27 mouse cellular contexts compared by ENCODE assay signal in genomic region chr14:36731095-36731494, GRCm38 (mm10).
DNase-seq lines count a peak whose midpoint lies in the region; ATAC-seq and TF ChIP-seq lines count a peak whose summit lies in the region.
"Had no signal": no experiment of that assay in that cellular context is flagged by ENCODE, and none has a peak within 500 bp of the region (broad histone marks: within the 10 kb centered on the region; RNA-seq: fewer than 3 reads in every experiment).

No protein-coding gene starts in this region.

- no peak overlapping the region for H3K9ac ChIP-seq in forebrain, embryonic 13.5 days
- H3K9ac ChIP-seq in forebrain, embryonic 16.5 days (replicated peaks; ENCODE audit: low read depth, low read length) = no peak overlapping the region
- no peak overlapping the region for H3K9ac ChIP-seq in forebrain, embryonic 12.5 days
- H3K9ac ChIP-seq in midbrain, embryonic 15.5 days = no peak overlapping the region
- no peak overlapping the region for H3K9ac ChIP-seq in midbrain, postnatal 0 days (replicated peaks; ENCODE audit: low read length, poor library complexity, severe bottlenecking)
- H3K9ac ChIP-seq: embryonic facial prominence, embryonic 13.5 days; heart, embryonic 13.5 days; hindbrain, embryonic 14.5 days had no signal

- no peaks in the 10 kb centered on the region for H3K36me3 ChIP-seq in forebrain, embryonic 13.5 days (ENCODE audit: poor library complexity, severe bottlenecking)
- H3K36me3 ChIP-seq in forebrain, embryonic 10.5 days (replicated peaks) = no peaks in the 10 kb centered on the region
- H3K36me3 ChIP-seq in forebrain, embryonic 16.5 days (ENCODE audit: control insufficient read depth, insufficient read depth) = no peaks in the 10 kb centered on the region
- no peaks in the 10 kb centered on the region for H3K36me3 ChIP-seq in forebrain, embryonic 12.5 days (replicated peaks)
- no peaks in the 10 kb centered on the region for H3K36me3 ChIP-seq in midbrain, embryonic 15.5 days (replicated peaks)
- no peaks in the 10 kb centered on the region for H3K36me3 ChIP-seq in midbrain, postnatal 0 days (ENCODE audit: insufficient read depth, low read length)
- H3K36me3 ChIP-seq: embryonic facial prominence, embryonic 13.5 days; G1E; heart, embryonic 10.5 days; heart, embryonic 13.5 days had no signal

- ATAC-seq in forebrain, embryonic 13.5 days = 0 out of 2 replicates have a peak, but pooled peaks have one; percentile 16
- ATAC-seq in forebrain, embryonic 16.5 days = peak; percentile 38; the same call in 1 of the 2 replicates
- ATAC-seq in forebrain, embryonic 12.5 days (ENCODE audit: low FRiP score) = no peak
- ATAC-seq in midbrain, embryonic 15.5 days (replicated peaks) = peak; percentile 54; the same call in 1 of the 2 replicates
- ATAC-seq in midbrain, postnatal 0 days (ENCODE audit: low FRiP score) = no peak; the same call in 1 of the 2 replicates
- no peak for ATAC-seq in megakaryocyte, adult 5-6 weeks (ENCODE audit: poor library complexity, severe bottlenecking)
- ATAC-seq: hindbrain, postnatal 0 days; inflammation-experienced regulatory T-cells, adult 6 months; intestine, embryonic 16.5 days; Patski had no signal

- 83% methylated on average over 8 of the region's 8 CpGs for WGBS in forebrain, embryonic 13.5 days
- 85% methylated on average over 8 of the region's 8 CpGs for WGBS in forebrain, embryonic 10.5 days
- 83% methylated on average over 8 of the region's 8 CpGs for WGBS in forebrain, embryonic 16.5 days
- 85% methylated on average over 8 of the region's 8 CpGs for WGBS in forebrain, embryonic 12.5 days
- 73% methylated on average over 8 of the region's 8 CpGs for WGBS in midbrain, embryonic 15.5 days
- 70% methylated on average over 8 of the region's 8 CpGs for WGBS in midbrain, postnatal 0 days

- no peaks in the 10 kb centered on the region for H3K4me1 ChIP-seq in forebrain, embryonic 13.5 days
- no peaks in the 10 kb centered on the region for H3K4me1 ChIP-seq in forebrain, embryonic 10.5 days
- no peaks in the 10 kb centered on the region; the same call in 1 of the 2 replicates for H3K4me1 ChIP-seq in forebrain, embryonic 16.5 days (replicated peaks; ENCODE audit: control insufficient read depth, insufficient read depth, low read length)
- no peaks in the 10 kb centered on the region for H3K4me1 ChIP-seq in forebrain, embryonic 12.5 days
- no peaks in the 10 kb centered on the region for H3K4me1 ChIP-seq in midbrain, embryonic 15.5 days
- no peaks in the 10 kb centered on the region for H3K4me1 ChIP-seq in midbrain, postnatal 0 days (ENCODE audit: insufficient read depth, low read length)
- H3K4me1 ChIP-seq: embryonic facial prominence, embryonic 13.5 days; heart, embryonic 10.5 days; heart, embryonic 13.5 days had no signal

- TF ChIP-seq CTCF in midbrain, postnatal 0 days (IDR thresholded peaks at IDR 0.05) = no peak

- no peak overlapping the region for H3K27ac ChIP-seq in forebrain, embryonic 13.5 days
- no peak overlapping the region for H3K27ac ChIP-seq in forebrain, embryonic 10.5 days
- no peak overlapping the region for H3K27ac ChIP-seq in forebrain, embryonic 16.5 days (ENCODE audit: low read length)
- H3K27ac ChIP-seq in forebrain, embryonic 12.5 days = no peak overlapping the region
- no peak overlapping the region for H3K27ac ChIP-seq in midbrain, embryonic 15.5 days
- H3K27ac ChIP-seq in midbrain, postnatal 0 days (ENCODE audit: low read depth, low read length) = no peak overlapping the region
- H3K27ac ChIP-seq: embryonic facial prominence, embryonic 13.5 days; heart, adult 2 months; heart, embryonic 10.5 days; heart, embryonic 13.5 days; hindbrain, embryonic 14.5 days; hindbrain, postnatal 0 days had no signal

- H3K9me3 ChIP-seq in forebrain, embryonic 13.5 days (replicated peaks) = no peaks in the 10 kb centered on the region
- H3K9me3 ChIP-seq in forebrain, embryonic 10.5 days = no peaks in the 10 kb centered on the region
- H3K9me3 ChIP-seq in forebrain, embryonic 16.5 days (ENCODE audit: control insufficient read depth, low read length) = no peaks in the 10 kb centered on the region
- H3K9me3 ChIP-seq in forebrain, embryonic 12.5 days = no peaks in the 10 kb centered on the region
- no peaks in the 10 kb centered on the region for H3K9me3 ChIP-seq in midbrain, embryonic 15.5 days
- H3K9me3 ChIP-seq in midbrain, postnatal 0 days (ENCODE audit: low read length) = no peaks in the 10 kb centered on the region
- H3K9me3 ChIP-seq: embryonic facial prominence, embryonic 13.5 days; G1E; heart, embryonic 10.5 days; heart, embryonic 13.5 days had no signal

- H3K27me3 ChIP-seq in forebrain, embryonic 13.5 days = no peaks in the 10 kb centered on the region
- H3K27me3 ChIP-seq in forebrain, embryonic 10.5 days (ENCODE audit: poor library complexity, severe bottlenecking) = no peaks in the 10 kb centered on the region
- no peaks in the 10 kb centered on the region for H3K27me3 ChIP-seq in forebrain, embryonic 16.5 days (replicated peaks; ENCODE audit: control insufficient read depth, insufficient read depth, low read length)
- H3K27me3 ChIP-seq in forebrain, embryonic 12.5 days = no peaks in the 10 kb centered on the region
- no peaks in the 10 kb centered on the region for H3K27me3 ChIP-seq in midbrain, embryonic 15.5 days (replicated peaks)
- no peaks in the 10 kb centered on the region for H3K27me3 ChIP-seq in midbrain, postnatal 0 days (ENCODE audit: insufficient read depth, low read length)
- H3K27me3 ChIP-seq: embryonic facial prominence, embryonic 13.5 days; heart, embryonic 13.5 days; Patski had no signal

- no peak overlapping the region for H3K4me2 ChIP-seq in forebrain, embryonic 13.5 days
- H3K4me2 ChIP-seq in forebrain, embryonic 16.5 days (ENCODE audit: low read length) = no peak overlapping the region
- H3K4me2 ChIP-seq in forebrain, embryonic 12.5 days = no peak overlapping the region
- H3K4me2 ChIP-seq in midbrain, embryonic 15.5 days = no peak overlapping the region
- no peak overlapping the region for H3K4me2 ChIP-seq in midbrain, postnatal 0 days (ENCODE audit: low read depth, low read length, poor library complexity, severe bottlenecking)
- H3K4me2 ChIP-seq: embryonic facial prominence, embryonic 13.5 days; heart, embryonic 13.5 days; hindbrain, embryonic 14.5 days had no signal

- no peak for DNase-seq in forebrain, embryonic 10.5 days (ENCODE audit: extremely low spot score, low spot score)
- no peak for DNase-seq in midbrain, postnatal 0 days (ENCODE audit: low spot score)
- DNase-seq: adrenal gland, postnatal 10 days; adrenal gland, postnatal 36 days; B cell, adult 2 months; cerebellum, adult 11 months; cerebellum, adult 2 months; cerebellum, adult 9-11 months; cerebellum, postnatal 25 days; gastrocnemius, postnatal 36 days; heart, adult 2 months; heart, postnatal 14 days; heart, postnatal 4 days had no signal

- H3K4me3 ChIP-seq in forebrain, embryonic 13.5 days = no peak overlapping the region
- H3K4me3 ChIP-seq in forebrain, embryonic 10.5 days = no peak overlapping the region
- H3K4me3 ChIP-seq in forebrain, embryonic 16.5 days (replicated peaks; ENCODE audit: low read length) = no peak overlapping the region
- no peak overlapping the region for H3K4me3 ChIP-seq in forebrain, embryonic 12.5 days (replicated peaks)
- H3K4me3 ChIP-seq in midbrain, embryonic 15.5 days = no peak overlapping the region
- H3K4me3 ChIP-seq in midbrain, postnatal 0 days (ENCODE audit: low read depth, low read length) = no peak overlapping the region
- H3K4me3 ChIP-seq: embryonic facial prominence, embryonic 13.5 days; heart, adult 2 months; heart, embryonic 10.5 days; heart, embryonic 13.5 days had no signal

Comparison
In these comparisons a context has a peak if more than half of its experiments do, and no peak if none do; other contexts are left out.
1. ATAC-seq: peak in forebrain, embryonic 13.5 days (single experiment), forebrain, embryonic 16.5 days (single experiment) and midbrain, embryonic 15.5 days (single experiment); none in forebrain, embryonic 12.5 days (single experiment), midbrain, postnatal 0 days (single experiment) and megakaryocyte, adult 5-6 weeks (single experiment).